Mouse (Mus musculus): ENCODE data around the gene Tex19.1. TPM values are rescaled to one million over a fixed set of nuclear protein-coding genes. Genes with fewer than 3 reads are reported as not detected.
A peak's percentile ranks its signal among the peaks of the same experiment; 100 is the strongest.

The Tex19.1 gene
- polyA plus RNA-seq, 1 experiment from 2014 or later = not detected

GRCm38 (mm10) chr11:121121151-121121550 is 24.8 kb upstream of the Tex19.1 start:
- Histone ChIP-seq H3K4me1 (ENCODE audit: insufficient read depth, low read depth, low read length) (no peaks in the 10 kb centered on the region), H3K9ac (replicated peaks; ENCODE audit: low read depth) (no peak overlapping the region), H3K9me3 (ENCODE audit: low read length) (no peaks in the 10 kb centered on the region), H3K27me3 (replicated peaks; ENCODE audit: insufficient read depth, low read length) (no peaks in the 10 kb centered on the region), H3K36me3 (ENCODE audit: insufficient read depth, low read length) (no peaks in the 10 kb centered on the region), H3K4me3 (ENCODE audit: low read depth, low read length) (no peak overlapping the region), H3K27ac (ENCODE audit: low read length) (no peak overlapping the region), H3K4me2 (replicated peaks; ENCODE audit: low read depth, low read length) (no peak overlapping the region)
- TF ChIP-seq CTCF (IDR thresholded peaks at IDR 0.05) (no peak), EP300 (IDR thresholded peaks at IDR 0.05) (no peak)
- DNase-seq (ENCODE audit: low spot score) (peak; percentile 79), ATAC-seq (peak; percentile 55)
- 23% methylated on average over 3 of the region's 3 CpGs for WGBS

GRCm38 (mm10) chr11:121122024-121122670 is 23.8 kb upstream of the Tex19.1 start:
- TF ChIP-seq EP300 (IDR thresholded peaks at IDR 0.05) (no peak), CTCF (IDR thresholded peaks at IDR 0.05) (no peak)
- DNase-seq (ENCODE audit: low spot score) (peak; percentile 41), ATAC-seq (peak; percentile 62; the same call in 1 of the 2 replicates)
- Histone ChIP-seq H3K27ac (ENCODE audit: low read length) (no peak overlapping the region), H3K4me2 (replicated peaks; ENCODE audit: low read depth, low read length) (no peak overlapping the region), H3K9ac (replicated peaks; ENCODE audit: low read depth) (no peak overlapping the region), H3K27me3 (replicated peaks; ENCODE audit: insufficient read depth, low read length) (no peaks in the 10 kb centered on the region), H3K4me1 (ENCODE audit: insufficient read depth, low read depth, low read length) (no peaks in the 10 kb centered on the region), H3K9me3 (ENCODE audit: low read length) (no peaks in the 10 kb centered on the region), H3K36me3 (ENCODE audit: insufficient read depth, low read length) (no peaks in the 10 kb centered on the region), H3K4me3 (ENCODE audit: low read depth, low read length) (no peak overlapping the region)
- WGBS = 33% methylated on average over 2 of the region's 2 CpGs

- H3K36me3 ChIP-seq (ENCODE audit: insufficient read depth, low read length) = no peaks in the 10 kb centered on the region
- H3K4me1 ChIP-seq (ENCODE audit: insufficient read depth, low read depth, low read length) = no peaks in the 10 kb centered on the region
- ATAC-seq (no peak), DNase-seq (ENCODE audit: low spot score) (no peak)
- H3K9ac ChIP-seq (replicated peaks; ENCODE audit: low read depth) = no peak overlapping the region
- TF ChIP-seq CTCF (IDR thresholded peaks at IDR 0.05) (no peak), EP300 (IDR thresholded peaks at IDR 0.05) (no peak)
- no peak overlapping the region for H3K27ac ChIP-seq (ENCODE audit: low read length)
- no peak overlapping the region for H3K4me3 ChIP-seq (ENCODE audit: low read depth, low read length)
- H3K27me3 ChIP-seq (replicated peaks; ENCODE audit: insufficient read depth, low read length) = no peaks in the 10 kb centered on the region
- no peak overlapping the region for H3K4me2 ChIP-seq (replicated peaks; ENCODE audit: low read depth, low read length)
- WGBS = 90% methylated on average over 4 of the region's 4 CpGs
- H3K9me3 ChIP-seq (ENCODE audit: low read length) = no peaks in the 10 kb centered on the region
These were observed 22.5 kb upstream of the Tex19.1 start for GRCm38 (mm10) chr11:121123438-121123837.

GRCm38 (mm10) chr11:121125522-121126172 is 20.3 kb upstream of the Tex19.1 start:
- Histone ChIP-seq H3K4me1 (ENCODE audit: insufficient read depth, low read depth, low read length) (no peaks in the 10 kb centered on the region), H3K36me3 (ENCODE audit: insufficient read depth, low read length) (no peaks in the 10 kb centered on the region), H3K4me2 (replicated peaks; ENCODE audit: low read depth, low read length) (no peak overlapping the region), H3K27me3 (replicated peaks; ENCODE audit: insufficient read depth, low read length) (no peaks in the 10 kb centered on the region), H3K9me3 (ENCODE audit: low read length) (no peaks in the 10 kb centered on the region), H3K9ac (replicated peaks; ENCODE audit: low read depth) (no peak overlapping the region), H3K27ac (ENCODE audit: low read length) (no peak overlapping the region), H3K4me3 (ENCODE audit: low read depth, low read length) (no peak overlapping the region)
- WGBS = 66% methylated on average over 3 of the region's 3 CpGs
- TF ChIP-seq EP300 (IDR thresholded peaks at IDR 0.05) (no peak), CTCF (IDR thresholded peaks at IDR 0.05) (no peak)
- ATAC-seq = no peak
- no peak for DNase-seq (ENCODE audit: low spot score)

GRCm38 (mm10) chr11:121126395-121126794 is 19.5 kb upstream of the Tex19.1 start:
- Histone ChIP-seq H3K9me3 (ENCODE audit: low read length) (no peaks in the 10 kb centered on the region), H3K9ac (replicated peaks; ENCODE audit: low read depth) (no peak overlapping the region), H3K27me3 (replicated peaks; ENCODE audit: insufficient read depth, low read length) (no peaks in the 10 kb centered on the region), H3K4me3 (ENCODE audit: low read depth, low read length) (no peak overlapping the region), H3K4me2 (replicated peaks; ENCODE audit: low read depth, low read length) (no peak overlapping the region), H3K4me1 (ENCODE audit: insufficient read depth, low read depth, low read length) (no peaks in the 10 kb centered on the region), H3K27ac (ENCODE audit: low read length) (no peak overlapping the region), H3K36me3 (ENCODE audit: insufficient read depth, low read length) (no peaks in the 10 kb centered on the region)
- TF ChIP-seq CTCF (IDR thresholded peaks at IDR 0.05) (peak; percentile 55), EP300 (IDR thresholded peaks at IDR 0.05) (no peak)
- 85% methylated on average over 1 of the region's 1 CpGs for WGBS
- DNase-seq (ENCODE audit: low spot score) (no peak), ATAC-seq (no peak)

- 90% methylated on average over 3 of the region's 3 CpGs for WGBS
- H3K4me3 ChIP-seq (ENCODE audit: low read depth, low read length) = no peak overlapping the region
- no peak overlapping the region for H3K9ac ChIP-seq (replicated peaks; ENCODE audit: low read depth)
- no peaks in the 10 kb centered on the region for H3K36me3 ChIP-seq (ENCODE audit: insufficient read depth, low read length)
- H3K4me1 ChIP-seq (ENCODE audit: insufficient read depth, low read depth, low read length) = no peaks in the 10 kb centered on the region
- H3K27me3 ChIP-seq (replicated peaks; ENCODE audit: insufficient read depth, low read length) = no peaks in the 10 kb centered on the region
- no peaks in the 10 kb centered on the region for H3K9me3 ChIP-seq (ENCODE audit: low read length)
- DNase-seq (ENCODE audit: low spot score) = no peak
- H3K4me2 ChIP-seq (replicated peaks; ENCODE audit: low read depth, low read length) = no peak overlapping the region
- TF ChIP-seq CTCF (IDR thresholded peaks at IDR 0.05) (no peak), EP300 (IDR thresholded peaks at IDR 0.05) (no peak)
- no peak overlapping the region for H3K27ac ChIP-seq (ENCODE audit: low read length)
- ATAC-seq = no peak
These were observed 18.5 kb upstream of the Tex19.1 start for GRCm38 (mm10) chr11:121127441-121127840.
